Mouse (Mus musculus) cerebellum, adult 2 months (tissue): ENCODE measurements at regions not wholly inside any gene's neighbourhood (a gene's known extent, or its start where the extent isn't known, plus 50 kb on each side); places are given as distances from the start of the nearest gene placed in this dataset.

ENCODE experiments used
- DNase-seq, 2 experiments: peaks; one replicate each; pipeline ENCODE4 v3.0.0; 2021
- H3K27ac ChIP-seq: fragments of 200-500 bp; 2 replicates; pipeline ENCODE4 v1.5.1; 2012; ENCODE audit warnings: low read length, control low read depth, inconsistent platforms; ENCODE audit not compliant: insufficient read depth
- H3K27me3 ChIP-seq: fragments of 200-500 bp; 2 replicates; pipeline ENCODE4 v1.6.1; 2012; ENCODE audit warnings: inconsistent platforms, mild to moderate bottlenecking, low read length, moderate library complexity; ENCODE audit not compliant: control insufficient read depth, insufficient read depth
- H3K4me1 ChIP-seq: fragments of 200-500 bp; 2 replicates; pipeline ENCODE4 v1.6.1; 2011; ENCODE audit warnings: low read length; ENCODE audit not compliant: control insufficient read depth, insufficient read depth
- H3K4me3 ChIP-seq: fragments of 200-500 bp; replicated peaks from 2 replicates; pipeline ENCODE3; 2011; ENCODE audit warnings: mild to moderate bottlenecking, low read depth, low read length, control low read depth; ENCODE audit not compliant: insufficient read depth
- CTCF ChIP-seq: fragments of 200-500 bp; IDR thresholded peaks from 2 replicates; pipeline ENCODE4 v1.5.1; 2011; ENCODE audit warnings: low read depth, mild to moderate bottlenecking, control low read depth, low read length, moderate library complexity, borderline replicate concordance; ENCODE audit not compliant: insufficient read depth
- POLR2A ChIP-seq: fragments of 200-500 bp; IDR thresholded peaks from 2 replicates; pipeline ENCODE4 v1.6.1; 2011; ENCODE audit warnings: low read length, control low read depth, borderline replicate concordance; ENCODE audit not compliant: insufficient read depth
- WGBS: fragments of 180-500 bp; shearing (Covaris S2); methylation state at CpG from one replicate; pipeline ENCODE4 v1.1.7; 2018; 5-methylcytosine and 5-hydroxymethylcytosine counted together

DNA sequence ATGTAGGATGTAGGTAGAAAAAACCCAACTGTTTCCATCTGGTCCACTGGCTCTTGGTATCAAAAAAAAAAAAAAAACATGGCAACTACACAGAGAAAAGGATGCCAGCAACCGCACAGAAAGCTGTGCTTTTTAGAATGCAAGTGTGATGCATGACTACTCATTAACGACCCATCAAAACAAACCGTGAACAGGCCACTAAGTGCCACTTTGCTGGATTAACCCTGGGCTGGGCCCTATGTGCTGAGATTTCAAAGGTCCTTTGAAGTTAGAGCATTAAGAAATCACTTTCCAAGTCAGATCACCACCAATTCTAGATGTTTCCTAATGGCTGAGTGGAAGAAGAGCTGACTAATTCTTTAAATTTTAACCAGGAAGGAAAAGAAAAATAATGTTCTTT, 73.7 kb upstream of the Magi3 start:
- no peak overlapping the region for H3K27ac ChIP-seq
- H3K27me3 ChIP-seq = no peaks in the 10 kb centered on the region
- no peak for TF ChIP-seq CTCF
- no peak for TF ChIP-seq POLR2A
- no peak overlapping the region for H3K4me3 ChIP-seq
- no peak for DNase-seq
- H3K4me1 ChIP-seq = no peaks in the 10 kb centered on the region
- WGBS = 50% methylated on average over 3 of the region's 3 CpGs

GRCm38 (mm10) chr3:104288970-104289680, 69.0 kb upstream of the Magi3 start:
- Histone ChIP-seq H3K4me3 (no peak overlapping the region), H3K27me3 (no peaks in the 10 kb centered on the region; the same call in 1 of the 2 replicates), H3K4me1 (no peaks in the 10 kb centered on the region), H3K27ac (no peak overlapping the region)
- TF ChIP-seq POLR2A = no peak
- WGBS = 82% methylated on average over 5 of the region's 5 CpGs
- DNase-seq = no peak

- no peak for TF ChIP-seq POLR2A
- no peak for TF ChIP-seq CTCF
- Histone ChIP-seq H3K27me3 (no peaks in the 10 kb centered on the region; the same call in 1 of the 2 replicates), H3K4me1 (no peaks in the 10 kb centered on the region), H3K4me3 (no peak overlapping the region), H3K27ac (no peak overlapping the region)
- DNase-seq = no peak
Observed at GRCm38 (mm10) chr3:104287900-104288299, 67.7 kb upstream of the Magi3 start.

DNA sequence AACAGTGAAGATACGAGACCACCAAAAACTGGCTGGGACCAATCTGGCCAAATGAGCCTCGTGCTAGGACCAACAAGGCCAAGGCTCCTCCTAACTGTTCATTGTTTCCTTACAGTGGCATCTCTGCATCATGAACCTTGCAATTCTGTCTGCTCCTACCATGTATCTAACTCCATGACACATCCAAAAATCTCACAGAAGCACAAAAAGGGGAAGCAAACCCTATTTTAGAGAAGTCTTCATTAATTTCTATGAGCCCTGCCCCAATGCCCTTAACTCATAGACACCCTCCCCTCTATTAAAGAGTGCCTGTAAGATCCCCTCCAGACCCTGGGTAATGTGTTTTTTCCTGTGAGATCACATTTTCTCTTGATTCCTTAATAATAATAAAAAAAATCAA, 64.8 kb upstream of the Magi3 start:
- H3K4me1 ChIP-seq = no peaks in the 10 kb centered on the region
- no peaks in the 10 kb centered on the region; the same call in 1 of the 2 replicates for H3K27me3 ChIP-seq
- 94% methylated on average over 2 of the region's 2 CpGs for WGBS
- no peak overlapping the region for H3K4me3 ChIP-seq
- no peak overlapping the region for H3K27ac ChIP-seq
- no peak for TF ChIP-seq CTCF
- no peak for TF ChIP-seq POLR2A
- DNase-seq = no peak

DNA sequence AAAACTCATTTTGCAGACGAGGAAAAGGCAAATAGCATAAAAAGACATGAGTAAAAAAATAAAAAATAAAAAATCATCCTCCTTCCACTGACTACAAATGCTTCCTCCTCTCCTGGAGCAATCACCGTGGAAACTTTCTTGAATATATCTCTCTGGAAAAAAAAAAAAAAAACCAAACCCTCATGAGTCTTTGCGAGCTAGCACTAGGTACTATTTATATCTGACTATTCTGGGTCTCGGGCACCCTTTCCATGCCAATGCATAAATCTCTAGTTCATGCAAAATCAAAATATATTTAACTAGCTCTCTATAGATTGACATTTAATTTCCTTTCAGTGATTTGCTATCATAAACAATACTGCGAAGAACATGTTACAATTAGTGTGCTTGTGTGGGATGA, 63.7 kb upstream of the Magi3 start:
- no peak overlapping the region for H3K27ac ChIP-seq
- H3K4me1 ChIP-seq = no peaks in the 10 kb centered on the region
- WGBS = 84% methylated on average over 5 of the region's 5 CpGs
- no peak overlapping the region for H3K4me3 ChIP-seq
- H3K27me3 ChIP-seq = no peaks in the 10 kb centered on the region; the same call in 1 of the 2 replicates
- TF ChIP-seq POLR2A = no peak
- TF ChIP-seq CTCF = no peak
- DNase-seq = no peak

GRCm38 (mm10) chr3:104279505-104279904, 59.3 kb upstream of the Magi3 start:
- H3K4me3 ChIP-seq = no peak overlapping the region
- H3K27ac ChIP-seq = no peak overlapping the region
- no peaks in the 10 kb centered on the region; the same call in 1 of the 2 replicates for H3K27me3 ChIP-seq
- WGBS = 83% methylated on average over 6 of the region's 6 CpGs
- TF ChIP-seq POLR2A (no peak), CTCF (no peak)
- H3K4me1 ChIP-seq = no peaks in the 10 kb centered on the region
- no peak for DNase-seq

DNA sequence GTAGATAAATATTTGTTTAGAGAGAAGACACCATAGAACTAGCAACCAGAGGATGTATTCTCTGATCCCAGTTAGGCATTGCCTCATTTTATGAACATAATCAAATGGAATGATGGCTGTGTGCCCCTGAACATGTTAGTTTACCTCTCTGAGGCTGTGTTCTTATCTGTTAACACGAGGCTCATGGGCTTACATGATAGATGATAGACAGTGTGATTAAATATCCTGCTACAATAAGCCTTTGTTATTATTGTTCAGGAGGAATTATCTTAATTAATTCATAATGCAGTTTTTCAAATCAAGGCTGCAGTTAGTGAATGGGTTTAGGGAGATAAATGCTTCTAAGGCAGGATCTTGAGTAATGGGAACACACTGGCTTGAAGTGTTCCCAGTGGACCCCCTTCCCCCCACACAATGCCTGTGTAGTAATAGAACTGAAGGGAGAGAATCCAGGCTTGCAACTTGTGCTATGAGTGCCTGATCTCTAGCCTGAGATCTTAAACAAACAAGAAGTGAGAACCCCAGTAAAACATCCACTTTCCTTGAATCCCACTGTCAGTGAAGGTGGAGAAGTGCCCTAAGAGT, 54.6 kb upstream of the Magi3 start:
- DNase-seq = no peak
- Histone ChIP-seq H3K27me3 (no peaks in the 10 kb centered on the region; the same call in 1 of the 2 replicates), H3K4me1 (no peaks in the 10 kb centered on the region), H3K27ac (no peak overlapping the region), H3K4me3 (no peak overlapping the region)
- 84% methylated on average over 1 of the region's 1 CpGs for WGBS
- TF ChIP-seq CTCF = no peak
- no peak for TF ChIP-seq POLR2A

GRCm38 (mm10) chr3:104274084-104274483, 53.9 kb upstream of the Magi3 start:
- Histone ChIP-seq H3K4me1 (no peaks in the 10 kb centered on the region), H3K27me3 (no peaks in the 10 kb centered on the region), H3K4me3 (no peak overlapping the region), H3K27ac (no peak overlapping the region)
- DNase-seq = no peak
- no peak for TF ChIP-seq POLR2A
- no peak for TF ChIP-seq CTCF
